Mouse (Mus musculus): ENCODE results near the gene Cdc42ep1. TPM values are rescaled to one million over a fixed set of nuclear protein-coding genes. Genes with fewer than 3 reads are reported as not detected.

Cdc42ep1 gene
- polyA plus RNA-seq, 1 experiment = 59.2 TPM

GRCm38 (mm10) chr15:78809739-78810138 is 32.7 kb upstream of the Cdc42ep1 start:
- TF ChIP-seq POLR2A (IDR thresholded peaks at IDR 0.05; ENCODE audit: low read depth, low read length) (no peak), CTCF (conservative IDR thresholded peaks at IDR 0.05; ENCODE audit: insufficient read depth, insufficient read length, low read depth, low read length) (no peak)
- 74% methylated on average over 9 of the region's 9 CpGs for WGBS
- DNase-seq = no peak
- H3K4me3 ChIP-seq (ENCODE audit: insufficient read depth, low read depth, low read length) = no peak overlapping the region
- H3K27me3 ChIP-seq (replicated peaks; ENCODE audit: control insufficient read depth, insufficient read depth, low read length) = no peaks in the 10 kb centered on the region
- no peaks in the 10 kb centered on the region for H3K36me3 ChIP-seq (ENCODE audit: control insufficient read depth, insufficient read depth, low read length)
- H3K27ac ChIP-seq (ENCODE audit: insufficient read depth, low read depth, low read length) = no peak overlapping the region
- H3K4me1 ChIP-seq (ENCODE audit: control insufficient read depth, insufficient read depth, low read length) = peaks cover 24% of the 10 kb centered on the region

GRCm38 (mm10) chr15:78810146-78810545 is 32.3 kb upstream of the Cdc42ep1 start:
- Histone ChIP-seq H3K4me1 (ENCODE audit: control insufficient read depth, insufficient read depth, low read length) (peaks cover 21% of the 10 kb centered on the region), H3K36me3 (ENCODE audit: control insufficient read depth, insufficient read depth, low read length) (no peaks in the 10 kb centered on the region)
- 70% methylated on average over 9 of the region's 9 CpGs for WGBS

GRCm38 (mm10) chr15:78813603-78814002 is 28.8 kb upstream of the Cdc42ep1 start:
- WGBS = 40% methylated on average over 4 of the region's 4 CpGs
- TF ChIP-seq CTCF (conservative IDR thresholded peaks at IDR 0.05; ENCODE audit: insufficient read depth, insufficient read length, low read depth, low read length) (no peak), POLR2A (IDR thresholded peaks at IDR 0.05; ENCODE audit: low read depth, low read length) (no peak)

More at GRCm38 (mm10) chr15:78810146-78810545, 32.3 kb upstream of the Cdc42ep1 start:
- DNase-seq = no peak
- Histone ChIP-seq H3K4me3 (ENCODE audit: insufficient read depth, low read depth, low read length) (no peak overlapping the region), H3K27me3 (replicated peaks; ENCODE audit: control insufficient read depth, insufficient read depth, low read length) (no peaks in the 10 kb centered on the region), H3K27ac (ENCODE audit: insufficient read depth, low read depth, low read length) (no peak overlapping the region)
- no peak for TF ChIP-seq POLR2A (IDR thresholded peaks at IDR 0.05; ENCODE audit: low read depth, low read length)
- TF ChIP-seq CTCF (conservative IDR thresholded peaks at IDR 0.05; ENCODE audit: insufficient read depth, insufficient read length, low read depth, low read length) = no peak

GRCm38 (mm10) chr15:78815314-78816073 is 26.9 kb upstream of the Cdc42ep1 start:
- WGBS = 49% methylated on average over 11 of the region's 11 CpGs
- Histone ChIP-seq H3K36me3 (ENCODE audit: control insufficient read depth, insufficient read depth, low read length) (no peaks in the 10 kb centered on the region), H3K4me1 (ENCODE audit: control insufficient read depth, insufficient read depth, low read length) (peaks cover 6% of the 10 kb centered on the region; the same call in 1 of the 2 replicates), H3K27ac (ENCODE audit: insufficient read depth, low read depth, low read length) (no peak overlapping the region), H3K27me3 (replicated peaks; ENCODE audit: control insufficient read depth, insufficient read depth, low read length) (no peaks in the 10 kb centered on the region), H3K4me3 (ENCODE audit: insufficient read depth, low read depth, low read length) (no peak overlapping the region)
- no peak for DNase-seq
- no peak for TF ChIP-seq CTCF (conservative IDR thresholded peaks at IDR 0.05; ENCODE audit: insufficient read depth, insufficient read length, low read depth, low read length)
- TF ChIP-seq POLR2A (IDR thresholded peaks at IDR 0.05; ENCODE audit: low read depth, low read length) = no peak

More at GRCm38 (mm10) chr15:78813603-78814002, 28.8 kb upstream of the Cdc42ep1 start:
- no peaks in the 10 kb centered on the region for H3K36me3 ChIP-seq (ENCODE audit: control insufficient read depth, insufficient read depth, low read length)
- no peak overlapping the region for H3K4me3 ChIP-seq (ENCODE audit: insufficient read depth, low read depth, low read length)
- H3K27me3 ChIP-seq (replicated peaks; ENCODE audit: control insufficient read depth, insufficient read depth, low read length) = no peaks in the 10 kb centered on the region
- H3K27ac ChIP-seq (ENCODE audit: insufficient read depth, low read depth, low read length) = no peak overlapping the region
- DNase-seq = peak; percentile 54
- H3K4me1 ChIP-seq (ENCODE audit: control insufficient read depth, insufficient read depth, low read length) = peaks cover 6% of the 10 kb centered on the region; the same call in 1 of the 2 replicates

- Histone ChIP-seq H3K4me3 (ENCODE audit: insufficient read depth, low read depth, low read length) (no peak overlapping the region), H3K36me3 (ENCODE audit: control insufficient read depth, insufficient read depth, low read length) (no peaks in the 10 kb centered on the region), H3K27me3 (replicated peaks; ENCODE audit: control insufficient read depth, insufficient read depth, low read length) (no peaks in the 10 kb centered on the region), H3K4me1 (ENCODE audit: control insufficient read depth, insufficient read depth, low read length) (peaks cover 6% of the 10 kb centered on the region; the same call in 1 of the 2 replicates), H3K27ac (ENCODE audit: insufficient read depth, low read depth, low read length) (no peak overlapping the region)
- no peak for TF ChIP-seq CTCF (conservative IDR thresholded peaks at IDR 0.05; ENCODE audit: insufficient read depth, insufficient read length, low read depth, low read length)
- no peak for TF ChIP-seq POLR2A (IDR thresholded peaks at IDR 0.05; ENCODE audit: low read depth, low read length)
- no peak for DNase-seq
- 74% methylated on average over 6 of the region's 6 CpGs for WGBS
These were observed 26.4 kb upstream of the Cdc42ep1 start for GRCm38 (mm10) chr15:78816074-78816391.

GRCm38 (mm10) chr15:78826213-78827204 is 15.9 kb upstream of the Cdc42ep1 start:
- WGBS = 22% methylated on average over 28 of the region's 28 CpGs
- TF ChIP-seq CTCF (conservative IDR thresholded peaks at IDR 0.05; ENCODE audit: insufficient read depth, insufficient read length, low read depth, low read length) (peak; percentile 96), POLR2A (IDR thresholded peaks at IDR 0.05; ENCODE audit: low read depth, low read length) (no peak)
- peak; percentile 84 for DNase-seq
- Histone ChIP-seq H3K4me1 (ENCODE audit: control insufficient read depth, insufficient read depth, low read length) (peaks cover 6% of the 10 kb centered on the region), H3K27me3 (replicated peaks; ENCODE audit: control insufficient read depth, insufficient read depth, low read length) (no peaks in the 10 kb centered on the region), H3K27ac (ENCODE audit: insufficient read depth, low read depth, low read length) (no peak overlapping the region), H3K4me3 (ENCODE audit: insufficient read depth, low read depth, low read length) (no peak overlapping the region), H3K36me3 (ENCODE audit: control insufficient read depth, insufficient read depth, low read length) (no peaks in the 10 kb centered on the region)
